Mouse (Mus musculus): ENCODE results near the gene Rbfox3.

Gene Rbfox3

DNA sequence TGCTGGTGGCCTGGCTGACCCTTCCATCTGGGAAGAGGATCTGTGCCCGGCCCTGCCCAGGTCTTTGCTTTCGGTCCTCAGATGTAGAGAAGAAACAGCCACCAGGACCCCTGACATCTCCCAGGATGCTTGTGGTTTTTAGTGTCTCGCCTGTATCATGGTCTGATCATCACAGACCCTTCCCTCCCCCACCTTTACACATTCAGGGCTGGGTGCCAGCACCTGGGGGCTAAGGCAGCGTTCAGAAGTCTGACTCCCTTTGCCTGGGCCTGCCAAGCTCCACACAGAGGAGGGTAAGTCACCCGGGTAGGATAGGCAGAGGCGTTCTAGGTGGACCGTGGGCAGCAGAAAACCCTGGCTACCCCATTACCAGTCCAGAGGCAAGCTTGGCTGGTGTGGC, 403.1 kb downstream of the Rbfox3 start:
- no peak for DNase-seq (ENCODE audit: low read depth, low spot score)

DNA sequence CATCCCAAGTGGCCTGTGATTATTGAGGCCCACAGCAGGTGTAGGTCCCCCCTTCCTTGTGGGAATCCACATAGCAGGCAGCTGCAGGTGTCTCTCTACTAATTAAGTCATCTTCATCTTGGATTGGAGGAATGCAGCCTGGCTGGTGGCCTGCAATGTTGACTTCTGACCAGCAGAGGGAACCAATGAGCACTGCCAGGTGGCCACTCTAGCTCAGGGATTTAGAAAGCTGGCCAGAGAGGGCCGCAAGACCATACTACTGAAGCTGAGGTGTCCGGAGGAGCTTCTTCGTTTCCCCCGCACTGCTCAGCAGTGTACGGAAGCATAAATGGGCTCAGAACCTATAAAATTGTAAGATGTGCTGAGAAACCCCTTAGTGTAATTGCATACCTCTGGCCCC, 403.5 kb downstream of the Rbfox3 start:
- DNase-seq (ENCODE audit: low read depth, low spot score): peak; percentile 52

DNA sequence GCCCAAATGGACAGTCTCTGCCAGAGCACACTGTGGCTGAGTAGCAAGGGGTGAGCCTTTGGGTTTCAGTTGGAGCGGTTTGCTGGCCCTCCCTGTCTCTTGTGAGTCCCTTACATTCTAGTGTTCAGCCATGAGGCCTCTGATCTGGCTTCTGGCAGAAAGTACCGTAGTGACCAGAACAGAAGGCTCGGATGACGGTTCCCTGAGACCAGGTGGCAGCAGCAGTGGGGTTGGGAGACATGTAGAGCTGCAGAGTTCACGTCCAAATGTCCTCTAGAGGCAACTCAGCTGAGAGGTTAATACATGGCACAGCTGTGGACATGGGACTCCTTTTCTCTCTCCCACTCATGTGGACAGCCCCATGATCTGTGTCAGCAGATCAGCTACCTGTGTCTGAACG, 404.3 kb downstream of the Rbfox3 start:
- no peak for DNase-seq (ENCODE audit: low read depth, low spot score)

DNA sequence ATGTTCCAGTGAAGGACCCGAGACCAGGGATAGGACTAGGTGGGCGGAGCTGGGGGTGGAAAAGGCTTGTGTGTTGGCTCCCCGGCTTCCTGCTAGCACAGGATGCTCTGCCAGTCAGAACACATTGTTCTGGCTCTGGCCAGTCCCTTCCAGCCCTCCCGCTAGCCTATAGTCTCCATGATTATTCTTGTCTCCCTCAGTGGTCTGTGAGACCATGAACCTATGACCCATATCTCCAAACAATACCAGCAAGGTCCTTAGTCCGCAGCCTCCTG, 407.3 kb downstream of the Rbfox3 start:
- DNase-seq (ENCODE audit: low read depth, low spot score): no peak

DNA sequence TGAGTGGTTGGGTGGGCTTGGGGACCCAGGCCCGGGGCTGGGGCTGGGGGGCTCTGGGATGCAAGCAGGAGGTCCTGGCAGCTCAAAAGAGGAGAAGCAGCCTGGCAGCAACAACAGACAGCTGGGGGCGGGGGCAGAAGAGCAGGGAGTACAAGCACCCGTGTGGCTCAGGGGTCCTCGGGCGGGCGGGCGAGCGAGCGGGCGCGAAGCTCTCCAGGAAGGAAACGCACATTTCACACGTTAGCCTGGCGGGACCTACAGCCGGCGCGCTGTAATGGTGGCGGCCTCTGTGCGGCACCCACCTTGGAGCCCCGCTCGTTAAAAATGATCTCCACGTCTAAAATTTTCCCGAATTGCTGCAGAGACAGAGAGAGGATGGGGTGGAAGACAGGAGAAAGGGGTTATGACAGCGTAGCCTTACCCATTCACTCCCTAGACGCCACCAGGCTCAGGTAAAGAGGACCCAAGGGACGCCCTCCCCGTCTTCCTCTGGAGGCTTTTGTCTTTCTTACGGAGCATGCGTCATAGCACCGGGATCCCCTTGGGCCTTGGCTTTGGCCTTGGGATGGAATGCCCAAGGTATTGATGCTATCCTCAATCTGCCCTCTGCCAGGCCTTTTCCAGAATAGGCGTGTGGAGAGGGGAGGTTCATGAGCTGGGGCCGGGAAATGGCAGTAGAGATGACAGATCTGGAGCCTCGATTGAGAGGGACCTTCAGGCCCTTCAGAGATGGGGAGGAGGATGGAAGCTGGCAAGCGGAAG, 407.8 kb downstream of the Rbfox3 start:
- DNase-seq (ENCODE audit: low read depth, low spot score): no peak

DNA sequence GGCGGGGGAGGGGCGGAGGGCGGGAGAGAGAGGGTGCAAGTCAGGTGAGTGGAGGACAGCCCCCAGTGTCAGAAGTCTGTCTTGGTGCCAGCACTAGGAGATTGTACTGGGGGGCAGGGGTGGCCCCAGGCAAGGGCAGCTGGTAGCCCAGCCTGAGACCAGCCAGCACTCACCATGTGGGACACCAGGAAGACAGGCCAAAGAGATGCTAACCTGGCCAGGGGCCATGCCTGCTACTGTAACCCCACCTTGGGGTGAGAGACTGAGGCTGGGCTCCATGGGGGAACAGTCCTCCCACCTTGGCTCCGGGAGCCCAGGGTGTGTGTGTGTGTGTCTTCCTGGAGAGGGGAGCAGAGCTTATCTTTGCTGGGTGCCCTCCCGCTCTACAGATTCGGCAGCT, 408.4 kb downstream of the Rbfox3 start:
- DNase-seq (ENCODE audit: low read depth, low spot score): no peak

DNA sequence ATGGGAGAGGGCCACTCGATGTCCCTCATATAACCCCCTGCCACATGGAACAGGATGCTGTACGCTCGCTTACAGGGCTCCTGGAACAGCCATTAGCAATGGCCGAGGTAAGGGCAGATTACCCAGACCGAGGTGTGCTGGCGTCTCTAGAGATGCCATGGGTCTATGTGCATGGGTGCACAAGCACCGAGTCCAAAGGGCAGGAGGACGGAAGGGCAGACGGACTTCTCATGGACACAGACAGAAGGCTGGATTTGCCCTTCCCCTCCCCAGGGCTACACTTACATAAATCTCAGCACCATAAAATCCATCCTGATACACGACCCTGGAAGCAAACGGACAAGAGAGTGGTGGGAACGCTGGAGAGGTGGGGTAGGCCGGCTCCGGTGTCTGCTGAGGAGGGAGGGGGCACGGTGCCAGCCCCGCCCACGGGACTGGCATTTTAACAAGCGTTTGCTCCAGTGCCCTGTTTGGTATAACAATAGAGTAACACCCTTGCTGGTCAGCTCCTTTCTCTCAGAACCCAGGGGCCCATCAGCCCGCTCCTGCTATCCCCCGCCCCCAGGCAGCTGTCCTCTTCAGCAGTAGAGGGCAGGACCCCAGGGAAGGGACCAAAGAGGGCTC, 415.2 kb downstream of the Rbfox3 start:
- no peak for DNase-seq (ENCODE audit: low read depth, low spot score)

DNA sequence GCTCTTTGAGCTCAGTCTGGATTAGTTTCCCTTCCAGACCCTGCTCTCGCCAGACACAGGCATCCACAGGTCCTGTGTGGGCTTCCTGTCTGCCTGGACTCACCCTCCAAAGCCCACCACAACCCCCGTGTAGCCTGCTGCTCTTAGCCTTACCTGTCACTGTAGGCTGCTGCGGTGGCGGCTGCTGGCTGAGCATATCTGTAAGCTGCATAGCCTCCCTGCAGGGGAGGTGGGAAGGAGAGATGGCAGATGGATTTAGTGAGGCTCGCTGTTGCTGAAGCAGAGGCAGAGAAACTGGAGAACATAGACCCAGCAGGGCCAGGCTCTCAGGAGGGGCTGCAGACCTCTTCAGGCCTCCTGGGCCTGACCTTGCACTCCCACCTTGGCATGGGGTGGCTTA, 416.3 kb downstream of the Rbfox3 start:
- no peak for DNase-seq (ENCODE audit: low read depth, low spot score)

DNA sequence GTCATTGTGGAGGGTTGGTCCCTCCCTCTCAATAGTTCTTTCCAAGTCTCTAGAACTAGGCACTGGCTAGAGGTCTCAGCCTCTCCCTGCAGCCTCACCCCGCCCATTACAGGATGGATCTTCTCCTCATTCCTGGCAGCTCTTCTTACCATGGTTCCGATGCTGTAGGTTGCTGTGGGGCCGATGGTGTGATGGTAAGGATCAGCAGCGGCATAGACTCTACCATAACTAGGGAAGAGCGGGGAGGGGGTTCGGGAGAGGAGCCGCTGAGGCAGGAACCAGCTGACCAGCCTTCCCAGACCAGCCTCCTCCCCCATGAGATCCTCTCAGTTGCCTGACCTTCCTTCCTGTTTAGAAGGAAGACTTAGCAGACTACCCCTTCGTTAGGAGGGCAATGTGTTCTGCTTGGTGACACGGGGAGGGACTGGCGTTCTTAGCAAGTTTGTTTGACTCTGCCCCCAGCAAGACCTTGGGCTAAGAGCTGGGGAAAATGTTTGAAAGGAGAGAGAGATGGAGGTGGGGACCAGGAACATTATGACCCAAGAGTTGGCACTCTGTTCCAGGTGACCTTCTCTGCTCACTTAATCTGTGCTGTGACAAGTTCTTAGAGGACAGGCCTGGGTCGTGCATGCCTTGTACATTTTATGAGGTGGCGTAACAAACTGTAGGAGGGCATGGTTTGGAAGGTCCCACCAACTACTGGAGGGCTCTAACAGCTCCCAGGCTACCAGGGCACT, 417.2 kb downstream of the Rbfox3 start:
- DNase-seq (ENCODE audit: low read depth, low spot score): no peak

DNA sequence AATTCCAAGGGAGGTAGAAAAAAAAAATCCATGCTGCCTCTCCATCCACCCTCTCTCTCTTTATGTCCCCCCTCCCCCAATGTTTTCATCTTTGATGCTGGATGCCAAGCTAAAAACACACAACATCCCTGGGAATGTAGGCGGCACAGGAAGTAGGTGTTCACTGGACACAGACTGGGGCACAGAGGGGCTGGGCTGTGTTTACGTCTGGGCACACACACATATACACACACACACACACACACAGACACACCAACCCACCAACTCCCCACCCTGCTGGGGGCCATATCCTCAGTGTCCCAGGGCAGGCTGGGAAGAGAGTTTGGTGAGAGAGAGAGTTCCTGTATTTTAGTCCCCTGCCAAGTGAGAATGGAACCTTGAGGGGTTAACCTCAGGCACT, 417.9 kb downstream of the Rbfox3 start:
- no peak for DNase-seq (ENCODE audit: low read depth, low spot score)

DNA sequence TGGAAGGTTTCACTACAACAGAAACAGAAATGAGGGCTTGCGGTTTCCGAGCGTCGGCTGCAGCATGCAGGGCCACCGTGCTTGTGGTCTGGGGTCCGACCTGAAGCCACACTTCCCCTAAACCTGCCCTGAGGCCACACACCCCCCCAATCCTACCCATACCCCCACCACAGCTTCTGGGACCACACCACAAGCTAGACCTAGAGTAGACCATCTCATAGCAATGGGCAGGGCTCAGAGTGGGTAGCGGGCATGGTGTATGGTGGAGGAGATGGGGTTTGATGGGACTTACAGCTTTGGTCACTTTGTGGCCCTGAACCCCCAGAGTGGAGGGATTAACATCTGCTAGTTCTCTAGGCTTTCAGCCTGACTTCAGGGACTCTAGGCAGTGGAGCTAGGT, 420.2 kb downstream of the Rbfox3 start:
- DNase-seq (ENCODE audit: low read depth, low spot score): no peak

DNA sequence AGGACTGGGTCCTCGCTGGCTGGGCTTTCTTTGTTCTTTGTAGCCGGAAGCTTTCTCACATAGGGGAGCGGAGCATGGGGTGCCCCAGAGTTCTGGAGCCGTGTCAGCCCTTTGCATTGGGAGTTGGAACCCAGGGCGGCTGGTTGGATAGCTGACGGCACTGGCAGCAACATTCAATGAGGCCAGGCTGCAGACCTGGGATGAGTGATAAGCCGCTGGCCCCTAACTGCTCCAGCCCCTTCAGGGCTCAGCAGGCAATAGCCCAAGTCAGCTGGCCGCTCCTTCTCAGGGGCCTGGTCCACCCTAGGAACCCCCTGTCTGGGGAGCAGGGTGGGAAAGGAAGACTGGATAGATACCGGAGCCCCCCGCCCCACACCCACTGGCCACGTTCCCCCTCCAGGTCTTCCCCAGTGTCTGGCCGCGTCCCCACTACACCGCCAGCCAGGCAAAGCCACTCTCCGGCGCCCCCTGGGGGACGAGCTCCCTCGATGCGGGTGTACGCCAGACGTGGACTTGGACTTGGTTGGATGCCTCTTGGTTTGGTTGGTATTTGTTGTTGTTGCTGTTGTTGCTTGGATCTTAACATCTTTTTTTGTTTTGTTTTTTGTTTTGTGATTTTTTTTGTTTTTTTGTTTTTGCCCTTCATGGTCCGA, 420.7 kb downstream of the Rbfox3 start:
- DNase-seq (ENCODE audit: low read depth, low spot score): peak; percentile 48

DNA sequence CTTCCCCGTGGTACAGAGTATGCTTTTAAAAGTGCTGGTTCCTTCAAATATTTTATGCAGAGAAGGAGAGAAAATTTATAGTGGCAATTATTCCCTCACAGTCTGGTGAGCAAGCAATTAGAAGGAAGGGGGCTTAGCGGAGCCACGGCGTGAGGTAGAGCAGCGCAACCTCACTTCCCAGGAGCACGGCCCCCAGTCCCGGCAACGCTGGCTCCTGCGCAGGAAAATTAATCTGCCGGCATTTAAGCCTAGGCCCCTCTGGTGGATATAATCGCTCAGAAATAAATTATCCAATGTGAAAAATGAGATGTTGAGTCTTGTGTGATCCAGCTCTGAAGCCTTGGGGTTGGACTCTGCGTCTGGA, 422.5 kb downstream of the Rbfox3 start:
- DNase-seq (ENCODE audit: low read depth, low spot score): no peak

DNA sequence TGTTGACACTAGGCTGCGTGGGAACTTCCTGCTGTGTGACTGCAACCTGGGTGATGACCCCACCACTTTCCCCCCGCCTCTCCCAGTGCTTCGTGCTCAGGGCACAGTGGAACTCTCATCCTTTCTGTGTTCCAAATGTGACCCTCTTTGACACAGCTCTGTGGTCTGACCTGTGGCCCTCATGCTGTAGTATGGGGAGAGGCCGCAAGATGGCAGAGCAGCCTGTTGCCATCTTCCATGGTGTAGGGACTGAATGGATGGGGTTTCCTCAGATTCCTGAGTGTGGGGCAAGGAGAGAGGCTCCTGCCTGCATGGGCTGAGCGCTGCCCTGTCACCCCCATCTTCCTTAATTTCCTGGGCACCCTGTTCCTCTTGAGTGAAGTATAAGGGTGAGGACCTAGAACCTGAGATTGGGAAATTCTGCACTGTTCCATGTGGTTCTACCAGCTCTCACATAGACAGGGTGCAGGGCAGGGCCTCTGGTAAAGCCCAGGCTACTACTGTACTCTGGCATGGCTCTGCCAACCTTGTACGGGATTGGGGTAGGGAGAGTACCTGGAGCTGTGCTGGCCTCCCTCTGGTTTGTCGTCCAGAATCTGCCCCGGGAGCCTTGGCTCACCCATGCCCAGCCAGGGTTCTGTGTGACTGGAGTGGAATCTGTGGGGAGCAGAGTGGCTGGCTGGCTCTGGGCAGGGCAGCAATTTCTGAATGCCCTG, 423.0 kb downstream of the Rbfox3 start:
- no peak for DNase-seq (ENCODE audit: low read depth, low spot score)

DNA sequence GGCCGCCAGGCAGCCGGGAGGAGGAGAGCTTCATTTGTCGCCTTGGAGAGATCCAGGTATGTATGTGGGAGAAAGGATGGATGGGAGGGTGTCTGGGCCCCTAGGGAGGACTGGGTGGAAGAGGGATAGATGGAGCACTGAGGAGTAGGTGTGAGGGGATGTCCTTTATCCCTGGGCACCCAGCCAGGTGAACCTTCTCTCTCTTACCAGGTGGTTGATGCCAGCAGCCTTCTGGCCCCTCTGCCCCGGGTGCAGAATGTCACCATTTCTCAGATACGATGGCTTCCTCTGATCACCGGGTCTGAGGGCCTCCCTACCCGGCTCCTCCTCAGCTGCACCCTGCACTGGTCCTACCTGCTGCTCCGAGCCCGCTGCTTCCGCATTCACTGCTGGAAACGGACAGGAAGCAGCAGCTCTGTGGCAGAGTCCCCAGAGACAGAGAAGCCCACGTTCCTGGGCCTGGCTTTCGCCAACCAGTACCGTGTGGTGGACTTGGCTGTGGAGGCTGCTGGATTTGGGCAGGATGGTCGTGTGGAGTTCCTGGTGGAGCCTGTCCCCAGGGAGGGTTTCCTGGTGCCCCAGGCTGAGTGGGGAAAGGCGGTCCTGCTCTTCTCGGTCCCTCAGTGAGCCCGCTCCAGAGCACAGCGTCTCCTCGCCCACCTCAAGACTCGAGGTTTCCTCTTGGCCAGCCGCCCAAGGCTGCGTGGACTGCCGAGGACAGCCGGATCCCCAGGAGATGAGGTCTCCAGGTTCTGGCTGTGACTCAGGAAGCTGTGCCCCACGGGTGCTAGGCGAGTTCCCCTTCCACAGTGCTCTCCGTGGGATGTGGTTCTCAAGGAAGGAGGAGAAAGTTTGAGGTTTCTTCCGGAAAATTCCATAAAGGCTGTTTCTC, 424.3 kb downstream of the Rbfox3 start:
- no peak for DNase-seq (ENCODE audit: low read depth, low spot score)

DNA sequence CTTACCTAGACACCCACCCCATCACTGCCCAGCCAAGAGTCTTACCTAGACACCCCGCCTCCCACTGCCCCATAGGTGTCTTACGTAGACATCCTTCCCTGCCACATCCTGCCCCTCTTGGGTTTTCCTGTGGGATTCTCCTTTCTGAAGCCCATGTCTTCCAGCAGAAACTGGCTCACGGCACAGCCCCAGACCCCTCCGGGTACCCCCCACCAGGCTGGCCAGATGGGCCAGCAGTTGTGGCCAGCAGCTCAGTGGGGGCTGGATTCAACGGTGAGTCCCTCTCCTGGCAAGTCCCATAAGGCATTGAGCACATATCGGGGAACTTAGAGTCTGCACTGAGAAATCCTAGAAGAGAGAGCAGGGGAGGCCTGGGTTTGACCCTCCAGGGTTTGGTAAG, 425.1 kb downstream of the Rbfox3 start:
- DNase-seq (ENCODE audit: low read depth, low spot score): no peak

DNA sequence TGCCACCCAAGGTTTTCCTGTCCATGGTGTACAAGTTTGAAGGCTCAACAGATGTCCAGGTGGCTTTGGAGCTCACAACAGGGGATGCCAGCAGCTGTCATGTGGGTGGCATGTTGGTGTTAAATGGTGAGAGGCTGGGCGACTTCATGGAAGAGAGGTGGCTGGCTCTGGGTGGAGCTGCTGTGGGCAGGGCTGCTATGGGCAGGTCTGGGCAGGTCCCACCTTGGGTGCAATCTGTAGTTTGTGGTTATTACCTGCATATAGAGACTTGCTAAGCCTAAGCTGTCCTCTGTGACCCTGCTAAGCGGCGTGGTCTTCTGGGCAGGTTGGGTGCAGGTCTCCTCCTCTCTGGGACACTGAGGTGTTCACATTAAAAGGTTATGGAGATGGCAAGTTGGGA, 425.6 kb downstream of the Rbfox3 start:
- no peak for DNase-seq (ENCODE audit: low read depth, low spot score)

DNA sequence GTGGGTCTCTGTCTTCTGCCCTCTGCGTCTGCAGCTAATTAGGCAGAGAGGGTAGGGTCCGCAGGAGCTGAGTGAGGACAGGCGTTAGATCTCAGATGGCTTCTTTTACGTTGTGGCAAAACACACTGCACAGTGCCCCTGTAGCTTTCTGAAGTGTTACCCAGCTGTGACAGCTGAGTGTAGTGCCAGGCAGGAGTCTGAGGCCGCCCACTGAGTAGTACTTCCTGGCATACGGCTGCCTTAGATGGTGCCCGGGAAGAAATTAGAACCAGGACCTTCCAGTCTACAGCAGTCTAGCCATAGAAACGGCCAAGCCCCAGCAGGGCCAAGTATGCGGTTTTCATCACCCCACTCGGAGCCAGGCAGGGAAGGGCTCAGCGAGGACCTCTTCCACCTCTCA, 426.1 kb downstream of the Rbfox3 start:
- DNase-seq (ENCODE audit: low read depth, low spot score): no peak

DNA sequence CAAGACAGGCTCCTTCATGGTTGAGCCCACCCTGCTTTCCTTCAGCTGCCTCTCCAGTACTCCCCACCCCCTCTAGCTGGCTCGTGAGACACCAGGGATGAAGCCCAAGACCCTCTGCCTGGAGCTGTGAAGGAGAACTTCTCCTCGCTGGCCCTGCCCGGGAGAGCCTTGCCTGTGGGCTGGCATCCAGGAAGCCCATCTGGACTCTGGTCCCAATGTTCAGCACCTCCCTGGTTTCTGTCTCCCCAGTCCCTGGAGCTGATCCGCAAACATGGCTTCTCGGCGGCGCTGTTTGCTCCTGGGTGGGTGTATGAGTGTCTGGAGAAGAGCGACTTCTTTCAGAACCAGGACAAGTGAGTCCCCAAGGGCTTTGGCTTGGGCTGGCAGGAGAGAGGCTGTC, 427.2 kb downstream of the Rbfox3 start:
- DNase-seq (ENCODE audit: low read depth, low spot score): no peak

DNA sequence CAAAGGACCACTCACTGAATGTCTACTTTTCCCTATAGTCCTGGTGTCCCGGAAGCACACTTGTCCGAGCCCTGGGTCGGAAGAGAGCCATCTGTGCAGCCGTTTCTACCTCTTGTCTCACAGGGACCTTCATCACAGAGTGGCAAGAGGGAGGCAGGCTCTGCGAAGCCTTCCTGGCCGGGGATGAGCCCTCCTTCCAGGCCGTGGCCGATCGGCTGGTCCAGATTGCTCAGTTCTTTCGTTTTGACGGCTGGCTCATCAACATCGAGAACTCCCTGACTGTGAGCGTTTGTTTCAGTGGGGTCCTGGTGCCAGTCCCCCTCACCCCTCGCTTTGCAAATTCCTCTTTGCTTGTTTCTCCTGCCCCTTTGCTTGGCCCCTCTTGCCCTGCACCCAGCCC, 429.6 kb downstream of the Rbfox3 start:
- DNase-seq (ENCODE audit: low read depth, low spot score): no peak

DNA sequence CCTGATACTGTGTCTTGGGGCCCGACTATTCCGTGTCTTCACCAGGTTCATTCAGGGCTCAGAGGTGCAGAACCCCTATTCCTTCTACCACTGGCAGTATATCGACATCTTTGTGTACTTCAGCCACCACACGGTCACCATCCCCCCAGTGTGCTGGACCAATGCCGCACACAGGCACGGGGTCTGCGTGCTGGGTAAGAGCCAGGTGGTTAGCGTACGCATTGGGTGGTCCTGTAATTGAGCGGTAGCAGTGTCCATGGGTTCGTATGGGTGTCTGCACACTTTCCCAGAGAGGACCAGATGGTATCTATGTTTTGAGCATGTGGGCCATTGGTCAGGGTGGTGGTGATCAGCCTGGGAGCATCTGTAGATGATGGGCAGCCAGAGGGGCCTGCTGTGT, 430.2 kb downstream of the Rbfox3 start:
- DNase-seq (ENCODE audit: low read depth, low spot score): no peak
